Mouse (Mus musculus) spleen, postnatal 10 days (tissue): ENCODE measurements at regions not wholly inside any gene's neighbourhood (a gene's known extent, or its start where the extent isn't known, plus 50 kb on each side); places are given as distances from the start of the nearest gene placed in this dataset.

Source experiments
- DNase-seq, 2 experiments: peaks; one replicate each; pipeline ENCODE4 v3.0.0; 2021 to 2022; ENCODE audit warnings: low spot score in 2 of 2

- no peak for DNase-seq
Observed at GRCm38 (mm10) chr5:119739386-119739785, 68.9 kb downstream of the Tbx3 start.

- DNase-seq: peak in 1 of 2 experiments; percentile 49
Observed at GRCm38 (mm10) chr5:119741116-119741515, 70.6 kb downstream of the Tbx3 start.

- no peak for DNase-seq
Observed at GRCm38 (mm10) chr5:119743733-119744132, 73.3 kb downstream of the Tbx3 start.

- DNase-seq: no peak
Observed at GRCm38 (mm10) chr5:119747038-119747437, 76.6 kb downstream of the Tbx3 start.

- no peak for DNase-seq
Observed at GRCm38 (mm10) chr5:119748667-119749066, 78.2 kb downstream of the Tbx3 start.

- DNase-seq: no peak
Observed at GRCm38 (mm10) chr5:119749153-119749552, 78.7 kb downstream of the Tbx3 start.

- no peak for DNase-seq
Observed at GRCm38 (mm10) chr5:119755782-119756181, 76.7 kb upstream of the Tbx5 start.

- no peak for DNase-seq
Observed at GRCm38 (mm10) chr5:119758880-119759279, 73.6 kb upstream of the Tbx5 start.

GRCm38 (mm10) chr5:119762102-119762501 is 70.4 kb upstream of the Tbx5 start:
- no peak for DNase-seq

GRCm38 (mm10) chr5:119763337-119763736 is 69.1 kb upstream of the Tbx5 start:
- no peak for DNase-seq

- DNase-seq: no peak
Observed at GRCm38 (mm10) chr5:119766372-119766771, 66.1 kb upstream of the Tbx5 start.

- DNase-seq: no peak
Observed at GRCm38 (mm10) chr5:119770951-119771350, 61.5 kb upstream of the Tbx5 start.

- no peak for DNase-seq
Observed at GRCm38 (mm10) chr5:119776106-119776887, 56.2 kb upstream of the Tbx5 start.

GRCm38 (mm10) chr5:119777836-119778235 is 54.6 kb upstream of the Tbx5 start:
- no peak for DNase-seq

- DNase-seq: no peak
Observed at GRCm38 (mm10) chr5:119781375-119781774, 51.1 kb upstream of the Tbx5 start.
